Mouse (Mus musculus) ovary, adult 10 weeks (tissue): ENCODE results near the gene Cplx3. TPM values are rescaled to one million over a fixed set of nuclear protein-coding genes. Genes with fewer than 3 reads are reported as not detected.

Experiments
- polyA plus RNA-seq: library from polyadenylated mRNA; stranded (reverse); fragments of 350-450 nt; fragmentation: Illumina TruSeq; extraction: RNeasy Lipid Tissue Mini Kit (QIAGEN cat#74804); gene quantifications from one replicate; pipeline ENCODE4 v1.2.3, GENCODE M21; 2014

The Cplx3 gene
- polyA plus RNA-seq: not detected

DNA sequence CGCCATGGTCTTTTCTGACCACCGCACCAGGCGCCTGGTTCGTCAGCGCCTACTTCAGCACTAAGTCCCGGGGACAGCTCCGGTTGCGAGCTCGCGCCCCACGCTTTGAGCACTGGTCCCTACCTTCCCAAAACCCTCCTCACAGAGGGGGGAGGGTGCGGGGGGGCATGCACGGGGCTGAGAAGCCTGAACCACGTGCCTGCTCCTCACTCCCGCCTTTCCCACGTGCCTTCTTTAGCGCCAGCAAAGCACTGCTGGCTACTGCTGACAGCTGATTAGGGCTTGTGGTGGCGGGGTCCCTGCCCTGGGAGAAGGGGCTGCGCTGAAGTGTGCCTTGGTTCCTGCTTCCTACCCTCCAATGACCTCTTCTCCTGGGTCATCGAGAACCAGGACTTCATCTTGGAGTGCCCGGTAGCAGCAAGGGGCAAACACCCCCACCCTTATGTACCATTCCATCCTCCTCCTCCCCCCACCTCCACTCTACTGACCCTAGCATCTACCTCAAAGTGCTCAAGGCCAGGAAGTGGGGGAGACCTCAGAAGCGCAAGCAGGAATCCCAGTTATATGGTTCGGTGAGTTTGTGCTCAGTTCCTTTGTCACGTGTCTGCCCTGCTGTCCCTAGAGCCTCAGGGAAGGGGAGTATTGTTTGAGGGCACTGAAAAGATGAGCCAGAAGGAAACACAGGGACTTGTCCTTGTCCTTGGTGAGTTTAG, at the start of gene Cplx3:
Gene Cplx3 (minus strand): TSS at position 143 of the 713 bp plus-strand sequence.

DNA sequence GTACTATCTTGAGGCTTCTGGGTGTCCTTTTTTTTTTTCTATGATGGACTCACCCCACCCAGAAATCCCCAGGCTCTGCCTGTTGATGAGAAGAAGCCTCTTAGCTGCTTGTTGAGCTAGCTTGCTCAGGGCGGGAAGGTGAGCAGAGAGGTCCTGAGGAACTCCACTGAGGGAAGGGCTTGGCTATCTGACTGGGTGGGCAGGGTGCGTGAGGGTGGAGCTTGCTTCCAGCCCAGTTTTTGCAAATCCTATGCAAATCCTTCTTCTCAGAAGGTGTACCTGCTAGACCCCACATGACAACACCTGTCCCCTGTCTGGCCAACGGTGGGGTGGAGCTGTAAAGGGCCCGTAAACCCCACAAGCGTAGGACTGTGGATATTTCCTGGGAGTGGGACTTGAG, 47.2 kb upstream of the Cplx3 start, which contains the start of gene Csk:
Gene Csk (minus strand): TSS at position 349 of the 400 bp plus-strand sequence.

DNA sequence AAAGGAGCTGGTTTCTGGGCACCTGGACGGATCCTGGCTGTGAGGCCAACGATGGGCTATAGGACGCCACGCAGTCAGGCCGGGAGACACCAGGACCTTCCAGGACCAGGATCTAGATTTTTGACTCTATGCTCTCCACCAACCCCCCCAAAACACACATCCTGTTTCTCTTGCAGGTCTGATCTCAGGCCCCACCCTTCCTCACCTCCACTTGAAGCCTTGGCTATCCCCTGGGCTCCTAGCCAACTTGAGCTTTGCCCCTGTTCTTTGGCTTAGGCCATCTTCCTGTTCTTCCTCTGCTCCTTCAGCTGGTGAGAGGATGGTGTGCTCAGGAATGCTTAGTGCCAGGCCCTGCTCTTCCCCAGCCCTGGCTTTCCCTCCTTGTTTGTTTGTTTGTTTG, 14.6 kb upstream of the Cplx3 start, which contains the start of gene Lman1l:
Gene Lman1l (minus strand): TSS at position 101 of the 400 bp plus-strand sequence.

DNA sequence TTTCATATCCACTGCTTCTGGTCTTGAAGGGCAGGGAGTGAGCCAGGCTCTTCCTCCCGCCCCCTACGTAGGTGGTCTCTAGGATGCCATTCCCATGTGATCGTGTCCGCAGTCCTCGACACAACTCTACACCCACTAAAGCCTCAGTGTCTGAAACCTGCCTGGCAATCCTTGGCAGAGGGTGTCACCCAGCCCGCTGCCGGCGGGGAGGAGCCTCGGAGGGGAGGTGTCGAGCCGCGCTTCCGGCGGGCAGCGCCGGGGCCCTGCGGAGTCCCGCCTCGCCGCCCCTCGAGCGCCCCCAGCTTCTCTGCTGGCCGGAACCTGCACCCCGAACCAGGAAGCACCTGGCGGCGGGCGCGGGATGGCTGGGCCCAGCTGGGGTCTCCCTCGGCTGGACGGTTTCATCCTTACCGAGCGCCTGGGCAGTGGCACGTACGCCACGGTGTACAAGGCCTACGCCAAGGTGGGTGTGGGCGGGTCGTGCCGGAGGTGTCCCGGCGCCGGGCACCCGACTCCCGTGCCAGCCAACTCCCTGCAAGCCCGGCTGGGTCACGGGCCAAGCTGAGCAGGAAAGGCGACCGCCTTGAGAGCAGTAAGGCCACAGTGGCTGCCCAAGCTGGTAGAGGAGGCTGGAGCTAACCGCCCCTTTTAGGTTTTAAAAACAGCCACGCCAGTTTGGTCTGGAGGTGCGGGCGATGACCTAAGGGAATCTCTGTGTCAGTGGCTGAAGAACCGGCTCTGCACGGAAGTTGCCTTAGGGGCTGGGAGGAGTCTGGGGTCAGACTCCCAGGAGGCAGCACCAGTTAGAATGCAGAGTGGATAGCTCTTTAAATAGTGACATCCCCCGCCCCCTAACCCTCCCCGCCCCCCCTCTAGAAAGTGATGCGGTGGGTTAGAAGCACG, 16.6 kb downstream of the Cplx3 start, which contains the start of gene Ulk3:
Gene Ulk3 (plus strand): TSS at position 229 of the 903 bp plus-strand sequence.

DNA sequence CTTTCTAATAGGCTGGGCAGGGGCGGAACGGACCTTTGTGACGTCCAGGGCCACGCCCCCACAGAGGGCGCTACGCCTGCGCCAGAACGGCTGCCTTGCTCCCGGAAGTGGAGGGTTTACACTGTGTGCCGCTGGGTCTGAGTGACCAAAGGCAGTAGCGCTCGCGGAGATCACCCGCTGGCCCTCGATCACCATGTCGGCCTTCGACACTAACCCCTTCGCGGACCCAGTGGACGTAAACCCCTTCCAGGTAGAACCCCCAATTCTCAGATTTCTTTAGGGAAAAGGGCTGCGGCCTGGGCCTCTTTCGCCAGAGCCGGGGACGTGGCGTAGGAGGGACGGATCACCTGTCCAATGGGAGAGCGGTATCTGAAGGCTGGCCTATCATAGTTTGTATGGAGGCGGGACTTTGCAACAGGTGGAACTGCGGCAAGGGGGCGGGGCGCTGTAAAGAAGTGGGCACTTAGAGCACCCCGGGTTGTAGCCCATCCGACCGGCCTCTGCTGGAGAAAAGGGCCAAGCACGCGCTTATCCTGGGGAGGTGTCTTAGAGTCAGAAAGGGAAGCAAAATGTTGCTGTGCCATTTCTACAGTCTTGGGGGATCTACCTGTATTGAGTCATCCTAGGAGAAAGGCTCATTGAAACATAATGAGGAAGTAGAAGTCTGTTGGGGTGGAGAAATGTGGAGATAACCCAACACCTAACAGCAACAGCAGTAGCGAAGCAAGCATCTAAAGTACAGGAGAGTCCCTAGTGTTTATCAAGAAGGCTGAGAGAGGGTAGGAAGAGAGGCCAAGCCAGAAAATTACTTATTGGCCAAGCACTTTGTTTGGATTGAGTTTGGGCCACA, 45.0 kb downstream of the Cplx3 start, which contains the start of gene Scamp2:
Gene Scamp2 (plus strand): TSS at position 83 of the 850 bp plus-strand sequence.

DNA sequence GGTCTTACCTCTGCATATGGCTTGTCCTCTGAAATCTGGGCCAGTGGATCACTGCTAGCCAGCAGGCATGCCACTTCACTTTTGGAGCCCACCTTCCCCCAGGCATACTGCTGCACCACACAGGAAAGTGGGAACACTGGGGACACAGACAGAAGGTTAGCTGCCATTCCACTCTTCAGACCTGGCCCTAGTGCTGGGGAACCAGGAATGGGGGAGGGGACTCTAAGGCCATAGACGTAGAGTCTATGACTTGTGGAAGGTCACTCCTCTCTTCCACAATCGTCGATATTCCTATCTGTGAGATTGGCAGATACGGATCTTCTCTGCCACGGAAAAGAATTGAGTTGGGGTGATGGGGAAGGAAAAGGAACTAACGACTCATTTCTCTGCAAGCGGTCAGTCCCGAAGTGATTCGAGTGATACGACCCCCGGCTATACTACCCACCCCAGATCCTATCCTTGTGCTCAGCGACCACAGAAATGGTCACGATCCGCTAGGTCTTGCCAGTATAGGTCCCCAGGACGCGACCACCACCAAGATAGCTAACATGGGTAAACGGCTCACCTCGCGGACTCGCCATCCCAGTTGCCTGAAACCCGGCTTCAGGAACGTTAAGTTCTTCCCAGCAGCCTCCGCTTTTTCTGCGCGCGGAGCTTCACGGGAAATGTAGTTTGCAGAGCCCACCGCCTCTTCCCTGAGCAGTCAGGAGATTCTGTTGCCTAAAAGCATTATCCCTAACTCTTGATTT, 53.8 kb downstream of the Cplx3 start, which contains the start of gene Mpi:
Gene Mpi (minus strand): TSS at position 625 of the 749 bp plus-strand sequence.

Other genes starting within 250 kb of the Cplx3 start
- 2.3 TPM for gene Ppcdc, start 166.2 kb downstream of the Cplx3 start, polyA plus RNA-seq
- gene Scamp5, start 138.2 kb downstream of the Cplx3 start, polyA plus RNA-seq: 3.6 TPM
- gene Rpp25, start 102.3 kb downstream of the Cplx3 start, polyA plus RNA-seq: 1.9 TPM
- 247 TPM for gene Cox5a, start 85.0 kb downstream of the Cplx3 start, polyA plus RNA-seq
- gene Fam219b, start 68.8 kb downstream of the Cplx3 start, polyA plus RNA-seq: 7.9 TPM
- gene Mpi, start 53.5 kb downstream of the Cplx3 start, polyA plus RNA-seq: 8.7 TPM
- 16.2 TPM for gene Scamp2, start 45.3 kb downstream of the Cplx3 start, polyA plus RNA-seq
- 4.5 TPM for gene Ulk3, start 16.8 kb downstream of the Cplx3 start, polyA plus RNA-seq
- not detected for gene Lman1l, start 14.5 kb upstream of the Cplx3 start, polyA plus RNA-seq
- gene Csk, start 47.4 kb upstream of the Cplx3 start, polyA plus RNA-seq: 3.6 TPM
- gene Cyp1a2, start 77.4 kb upstream of the Cplx3 start, polyA plus RNA-seq: not detected
- gene Cyp1a1, start 81.6 kb upstream of the Cplx3 start, polyA plus RNA-seq: not detected
- gene Edc3, start 102.3 kb upstream of the Cplx3 start, polyA plus RNA-seq: 5.1 TPM
- 46.3 TPM for gene Clk3, start 159.6 kb upstream of the Cplx3 start, polyA plus RNA-seq
- 0.86 TPM for gene Arid3b, start 230.5 kb upstream of the Cplx3 start, polyA plus RNA-seq